Mouse (Mus musculus) Patski (cell line): ENCODE data around the gene Fbxo3. TPM values are rescaled to one million over a fixed set of nuclear protein-coding genes. Genes with fewer than 3 reads are reported as not detected.
A peak's percentile ranks its signal among the peaks of the same experiment; 100 is the strongest.
"Not testable (repeated sequence)": the region's sequence is repeated elsewhere in the genome, so short reads cannot be mapped to it uniquely, and the experiment has no call there.

Experiments
- ATAC-seq: fragments of 100-300 bp; one replicate; pipeline ENCODE4 v1.8.0; 2021
- CTCF ChIA-PET: fragments of 350-600 bp; sonication (Branson Sonifier 250); formaldehyde crosslinking; loops from one replicate; lab custom pipeline; 2022; ENCODE audit warnings: inconsistent platforms; lab: Charles Lee
- POLR2A ChIA-PET: fragments of 350-600 bp; sonication (Branson Sonifier 250); formaldehyde crosslinking; loops from one replicate; lab custom pipeline; 2022; ENCODE audit warnings: antibody characterized with exemption, inconsistent platforms; lab: Charles Lee
- DNase-seq: peaks from one replicate; pipeline ENCODE4 v3.0.0-alpha.2; 2011; ENCODE audit warnings: low read depth, low spot score
- H3K27me3 ChIP-seq: fragments of 371-371 bp; one replicate; pipeline ENCODE4 v1.5.1; 2021
- CTCF ChIP-seq: fragments of 100-300 bp; IDR thresholded peaks from one replicate; pipeline ENCODE4 v1.5.1; 2021
- in situ Hi-C: fragments of 300-500 bp; cut with MboI; formaldehyde crosslinking; loops from 3 replicates; pipeline ENCODE4 v1.11.1; 2018; ENCODE audit warnings: low pct_unique_long_range_greater_than_20kb, mixed read lengths
- polyA plus RNA-seq: library from polyadenylated mRNA; unstranded; gene quantifications from one replicate; pipeline ENCODE4 v1.2.3, GENCODE M21; 2021

Gene Fbxo3
- polyA plus RNA-seq, 1 experiment from 2014 or later: 40.4 TPM

DNA sequence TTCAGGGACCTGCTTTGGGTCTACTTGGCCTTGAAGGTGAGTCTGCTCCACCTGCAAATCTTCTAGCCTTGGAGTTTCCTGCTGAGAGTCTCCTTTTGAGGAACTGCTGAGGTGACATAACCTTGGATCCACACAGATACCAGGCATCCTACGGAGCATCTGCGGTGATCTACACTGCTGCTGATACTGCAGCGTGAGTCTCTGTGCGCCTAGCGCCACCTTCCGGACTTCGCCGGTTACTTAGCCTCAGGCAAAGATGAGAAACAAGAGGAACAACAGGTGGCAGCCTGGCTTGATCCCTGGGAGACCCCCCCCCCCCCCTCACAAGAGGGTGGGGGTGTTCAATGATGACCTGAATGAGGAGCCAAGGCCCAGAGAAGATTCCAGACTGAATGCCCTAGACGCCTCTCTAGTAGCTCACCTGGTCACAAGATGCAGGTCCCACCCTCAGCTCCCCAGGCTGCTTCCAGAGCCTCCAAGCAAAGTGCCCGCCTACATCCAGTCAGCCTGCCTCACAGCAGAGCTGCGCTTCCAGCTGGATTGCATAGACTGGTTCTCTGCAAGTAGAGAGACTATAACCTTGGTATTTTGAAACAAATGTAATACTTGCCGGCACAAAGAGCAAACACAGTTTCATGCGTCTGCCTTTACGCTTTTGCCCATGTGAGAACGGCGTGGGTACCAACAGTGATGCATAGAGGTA lies 24.7 kb upstream of the Fbxo3 start:
- peak; percentile 68 for TF ChIP-seq CTCF
- DNase-seq (no peak), ATAC-seq (no peak)
- CTCF ChIA-PET: no interaction called here
- POLR2A ChIA-PET: no interaction called here
- in situ Hi-C loops: no loop called here
- peaks cover 38% of the 10 kb centered on the region for H3K27me3 ChIP-seq

DNA sequence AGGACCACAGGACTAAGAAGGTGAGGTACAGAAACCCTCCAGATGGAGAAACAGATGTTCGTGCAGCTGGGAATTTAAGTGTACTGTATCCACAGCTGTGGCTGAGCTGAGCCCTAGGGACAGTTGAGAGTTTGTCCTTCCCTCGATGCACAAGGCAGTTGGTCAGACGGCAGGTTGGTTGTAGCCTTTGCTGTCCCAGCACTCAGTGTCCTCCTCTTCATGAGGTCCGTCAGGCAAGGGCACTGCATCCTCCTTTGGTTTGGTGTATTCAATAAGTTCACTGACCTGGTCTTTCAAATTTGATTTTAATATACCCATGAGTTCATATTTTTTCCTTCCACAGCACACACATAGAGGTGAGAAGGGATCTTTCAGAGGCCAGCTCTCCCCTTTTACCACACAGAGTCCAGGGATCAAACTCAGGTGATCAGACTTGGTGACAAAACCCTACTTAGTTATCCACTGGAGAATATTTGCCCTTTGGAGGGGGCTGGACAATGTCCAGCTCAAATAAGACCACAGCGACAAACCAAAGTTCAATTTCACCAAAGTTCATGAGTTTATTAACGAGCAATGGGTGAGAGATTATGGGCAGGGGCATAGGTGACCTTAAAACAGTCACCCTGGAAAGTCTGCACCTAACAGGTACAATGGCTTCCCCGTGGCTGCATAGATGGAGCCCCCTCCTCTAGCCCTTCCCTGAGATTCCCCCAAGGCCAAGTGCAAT lies 19.6 kb upstream of the Fbxo3 start:
- no peak for ATAC-seq
- no peak for DNase-seq
- peaks cover 24% of the 10 kb centered on the region for H3K27me3 ChIP-seq
- no peak for TF ChIP-seq CTCF
- in situ Hi-C loops: no loop called here
- ChIA-PET CTCF (interaction anchor here (1.5 kb wide), 1 partner anchor 13 kb away, joined by 3 read pairs; no protein-coding TSS in a partner anchor), POLR2A (no interaction called here)

DNA sequence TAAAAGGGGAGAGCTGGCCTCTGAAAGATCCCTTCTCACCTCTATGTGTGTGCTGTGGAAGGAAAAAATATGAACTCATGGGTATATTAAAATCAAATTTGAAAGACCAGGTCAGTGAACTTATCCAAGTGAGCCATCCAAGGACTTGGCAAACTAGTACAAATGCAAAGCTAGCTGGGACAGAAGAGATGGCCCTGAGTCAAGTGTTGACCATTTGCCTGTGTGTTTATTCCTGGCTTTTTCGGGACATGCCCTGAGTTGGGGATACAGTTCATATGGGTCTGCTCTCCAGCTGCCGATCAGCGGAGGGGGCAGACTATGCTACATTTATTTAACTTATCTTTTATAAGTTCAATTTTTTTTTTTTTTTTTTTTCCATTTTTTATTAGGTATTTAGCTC lies 18.7 kb upstream of the Fbxo3 start:
- in situ Hi-C loops, ATAC-seq, DNase-seq, POLR2A ChIA-PET: not testable (repeated sequence)
- CTCF ChIA-PET: interaction anchor here (1.5 kb wide), 1 partner anchor 12 kb away, joined by 3 read pairs; no protein-coding TSS in a partner anchor
- H3K27me3 ChIP-seq: peaks cover 21% of the 10 kb centered on the region

DNA sequence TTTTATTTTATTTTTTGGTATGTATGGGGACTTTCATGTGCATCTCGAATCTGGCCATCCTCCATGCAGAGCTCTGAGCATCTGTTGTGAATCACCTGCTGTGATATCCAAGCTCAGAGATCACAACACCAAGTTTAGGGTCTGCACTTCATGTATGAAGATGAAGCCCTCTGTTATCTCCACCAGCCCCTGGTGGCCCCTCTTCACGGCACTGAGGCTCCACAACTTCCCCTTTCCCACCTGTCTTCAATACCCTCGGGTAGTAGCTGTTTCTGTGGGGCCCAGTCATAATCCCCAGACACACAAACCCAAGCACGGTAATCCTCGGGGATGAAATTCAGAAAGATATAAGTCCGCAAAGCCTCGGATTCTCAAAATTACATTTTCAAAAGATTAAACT lies 4.4 kb upstream of the Fbxo3 start:
- H3K27me3 ChIP-seq: peaks cover 18% of the 10 kb centered on the region
- DNase-seq (no peak), ATAC-seq (no peak)
- no peak for TF ChIP-seq CTCF
- in situ Hi-C loops: no loop called here
- POLR2A ChIA-PET: no interaction called here
- CTCF ChIA-PET: interaction anchor here (0.6 kb wide), 1 partner anchor 112 kb away, joined by 3 read pairs; no protein-coding TSS in a partner anchor

DNA sequence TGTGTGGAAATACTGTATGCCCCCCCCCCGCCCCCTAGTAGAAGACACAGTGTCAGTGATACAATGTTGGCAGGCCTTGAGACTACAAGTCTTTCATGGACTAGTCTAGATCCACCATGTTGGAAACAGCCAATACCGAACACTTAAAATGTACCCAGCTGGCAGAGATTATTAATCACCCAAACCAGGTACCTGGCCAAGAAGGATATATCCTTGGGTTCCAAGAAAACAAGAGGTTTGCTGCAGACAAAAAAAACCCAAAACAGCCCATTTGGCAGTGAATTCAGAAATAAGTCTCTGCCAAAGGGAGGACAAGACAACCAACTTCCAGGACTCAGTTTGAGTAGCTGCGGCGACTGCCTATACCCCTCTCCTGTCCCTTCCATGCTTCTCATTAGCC lies 2.9 kb upstream of the Fbxo3 start:
- ChIA-PET POLR2A (no interaction called here), CTCF (interaction anchor here (1.6 kb wide), 1 partner anchor 46 kb away, joined by 3 read pairs; no protein-coding TSS in a partner anchor)
- ATAC-seq (no peak), DNase-seq (no peak)
- peaks cover 18% of the 10 kb centered on the region for H3K27me3 ChIP-seq
- in situ Hi-C loops: no loop called here
- no peak for TF ChIP-seq CTCF

DNA sequence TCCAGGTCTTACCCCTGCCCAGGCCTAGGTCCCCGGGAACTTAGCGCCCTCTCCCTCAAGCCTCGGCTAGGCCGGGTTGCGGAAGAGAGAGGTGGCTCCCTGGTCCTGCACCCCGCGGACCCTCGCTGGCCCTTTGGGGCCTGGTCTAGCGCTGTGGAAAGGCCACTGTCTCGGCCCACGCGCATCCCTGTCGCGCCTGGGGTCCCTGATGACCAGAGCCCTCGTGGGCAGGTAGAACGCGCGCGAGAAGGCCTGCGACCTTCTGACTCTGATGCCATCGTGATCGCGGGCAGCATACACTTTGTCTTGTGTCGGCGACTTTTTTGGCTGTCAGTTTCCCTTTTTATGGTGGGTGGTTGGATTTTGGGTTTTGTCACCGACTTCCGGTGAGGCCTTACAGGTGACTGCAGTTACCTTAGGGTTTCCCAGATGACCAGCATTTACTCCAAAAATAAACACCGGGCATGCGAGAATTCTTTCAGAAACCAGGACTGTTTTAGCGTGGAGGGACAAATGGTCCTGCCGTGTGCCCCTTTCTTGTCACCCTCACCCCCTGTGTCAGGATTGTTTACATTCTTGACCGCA lies 710 bp downstream of the Fbxo3 start, which contains the start of gene 4931422A03Rik:
4931422A03Rik (minus strand) TSS at position 223 of the 585 bp plus-strand sequence.
- peaks cover 7% of the 10 kb centered on the region for H3K27me3 ChIP-seq
- TF ChIP-seq CTCF: no peak
- CTCF ChIA-PET: no interaction called here
- DNase-seq: no peak
- in situ Hi-C loops: no loop called here
- POLR2A ChIA-PET: no interaction called here
- peak; percentile 36 for ATAC-seq

DNA sequence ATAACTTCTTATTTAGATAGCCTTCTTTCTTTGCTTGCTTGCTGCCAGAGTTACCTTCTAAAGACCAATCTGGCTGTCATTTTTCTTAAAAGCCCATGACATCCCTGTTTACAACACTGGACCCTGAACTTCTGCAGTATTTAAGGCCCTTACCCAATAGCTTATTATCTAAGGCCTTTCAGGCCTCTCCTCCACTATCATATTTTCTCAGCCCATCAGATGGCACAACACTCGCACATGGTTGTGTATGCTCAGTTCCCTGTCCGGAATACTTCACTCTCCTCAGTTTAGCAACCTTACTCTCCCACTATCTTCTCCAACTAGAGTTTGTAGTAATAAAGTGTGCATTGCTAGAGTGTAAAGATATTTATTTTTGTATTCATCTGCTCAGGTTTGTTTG lies 1.6 kb downstream of the Fbxo3 start:
- CTCF ChIA-PET: no interaction called here
- in situ Hi-C loops: no loop called here
- DNase-seq (no peak), ATAC-seq (no peak)
- POLR2A ChIA-PET: interaction anchor here (0.5 kb wide), 1 partner anchor 587 kb away, joined by 3 read pairs; no protein-coding TSS in a partner anchor
- no peak for TF ChIP-seq CTCF
- H3K27me3 ChIP-seq: peaks cover 7% of the 10 kb centered on the region

DNA sequence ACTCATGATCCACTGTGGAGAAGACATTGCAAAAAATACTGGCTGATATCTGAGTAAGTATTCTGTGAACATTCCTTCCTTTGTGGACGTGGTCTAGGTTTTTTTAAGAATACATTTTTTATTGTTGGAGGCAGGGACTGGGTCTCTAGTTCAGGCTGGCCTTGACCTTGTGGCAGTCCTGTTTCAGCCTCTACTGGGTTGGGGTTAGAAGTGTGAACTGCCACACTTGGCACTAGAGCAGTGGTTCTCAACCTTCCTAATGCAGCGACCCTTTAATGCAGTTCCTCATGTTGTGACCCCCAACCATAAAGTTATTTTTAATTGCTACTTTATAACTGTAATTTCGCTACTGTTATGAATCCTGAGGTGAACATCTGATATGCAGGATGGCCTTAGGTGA lies 2.9 kb downstream of the Fbxo3 start:
- peaks cover 7% of the 10 kb centered on the region for H3K27me3 ChIP-seq
- no peak for TF ChIP-seq CTCF
- ATAC-seq: no peak
- ChIA-PET CTCF (interaction anchor here (1.4 kb wide), 1 partner anchor 10 kb away, joined by 3 read pairs; no protein-coding TSS in a partner anchor), POLR2A (interaction anchor here (0.7 kb wide), 1 partner anchor 737 kb away, joined by 4 read pairs; no protein-coding TSS in a partner anchor)
- in situ Hi-C loops: loop anchor here (10.0 kb wide), 2 partner anchors 94 to 404 kb away; partner anchors contain the start of gene A930018P22Rik
- no peak for DNase-seq

DNA sequence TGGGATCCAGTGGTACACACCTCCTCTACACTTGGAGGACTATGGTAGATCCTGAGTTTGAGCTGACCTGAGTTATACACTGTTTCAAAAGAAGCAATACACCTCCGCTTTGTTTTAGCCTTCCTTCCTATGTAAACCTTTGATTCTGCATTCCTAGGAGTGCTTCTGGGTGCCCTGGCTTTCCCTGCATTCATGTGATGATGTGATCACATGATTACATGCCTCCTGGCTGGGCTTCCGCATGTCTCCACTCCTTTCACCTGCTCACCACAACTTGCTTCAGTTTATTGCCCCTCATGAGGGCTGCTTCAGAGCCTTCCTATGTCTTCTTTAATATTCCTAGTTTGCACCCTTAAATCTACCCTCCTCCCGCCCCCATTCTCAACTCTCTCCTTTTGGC lies 4.5 kb downstream of the Fbxo3 start:
- peaks cover under 1% of the 10 kb centered on the region for H3K27me3 ChIP-seq
- in situ Hi-C loops: loop anchor here (10.0 kb wide), 2 partner anchors 93 to 403 kb away; partner anchors contain the start of gene A930018P22Rik
- DNase-seq (no peak), ATAC-seq (no peak)
- no peak for TF ChIP-seq CTCF
- ChIA-PET CTCF (interaction anchor here (0.7 to 1.4 kb wide), 2 partner anchors 8 to 12 kb away, joined by 3 read pairs; no protein-coding TSS in a partner anchor), POLR2A (no interaction called here)

DNA sequence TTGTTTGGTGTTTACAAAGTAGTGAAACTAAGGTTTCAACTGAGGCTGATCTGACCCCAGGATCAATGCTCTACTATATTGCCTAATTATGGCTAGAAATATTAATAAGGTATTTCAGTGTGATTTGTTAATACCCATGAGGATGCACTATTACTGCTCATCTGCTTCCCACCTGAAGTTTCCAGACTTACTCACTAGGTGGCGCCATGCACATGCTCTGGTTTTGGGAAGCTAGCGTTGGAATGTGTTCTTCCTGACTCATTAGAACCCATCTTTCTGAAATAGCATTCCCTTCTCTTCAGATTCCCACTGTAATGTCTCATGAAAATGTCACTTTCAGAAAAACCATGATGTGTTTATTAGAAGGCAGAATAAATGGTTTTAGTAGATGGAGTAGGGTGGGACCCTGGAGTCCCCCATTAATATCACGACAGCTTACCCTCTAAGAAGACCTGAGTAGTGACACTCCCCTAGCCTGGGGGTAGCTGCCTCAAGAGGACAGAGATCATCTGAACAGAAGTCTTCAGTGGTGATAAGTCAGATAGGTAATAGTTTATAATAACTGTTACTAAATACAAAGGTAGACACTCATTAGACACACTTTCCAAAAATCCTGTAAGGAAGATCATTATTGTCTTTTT lies 7.4 kb downstream of the Fbxo3 start:
- ChIA-PET CTCF (interaction anchor here (0.8 to 1.2 kb wide), 6 partner anchors 9 to 87 kb away, joined by 3 to 5 read pairs (median 3); partner anchors contain the start of genes A930018P22Rik and Cd59a), POLR2A (no interaction called here)
- ATAC-seq (peak; percentile 54), DNase-seq (no peak)
- in situ Hi-C loops: loop anchor here (10.0 kb wide), 2 partner anchors 90 to 400 kb away; partner anchors contain the start of gene A930018P22Rik
- no peaks in the 10 kb centered on the region for H3K27me3 ChIP-seq
- TF ChIP-seq CTCF: peak; percentile 91
